Mouse (Mus musculus) embryonic stem cell, embryonic (primary cell): ENCODE results near the gene Ttll1.

ENCODE experiments used
- CTCF ChIA-PET, 4 experiments: fragments of 300-600 bp in 2 of 4; fragments of 350-600 bp in 2 of 4; sonication (Branson Sonifier 250); formaldehyde crosslinking; loops; one replicate each; lab custom pipeline; 2022; ENCODE audit warnings: inconsistent platforms in 2 of 4; lab: Charles Lee
- POLR2A ChIA-PET, 4 experiments: fragments of 300-600 bp in 2 of 4; fragments of 350-600 bp in 2 of 4; sonication (Branson Sonifier 250); formaldehyde crosslinking; loops; one replicate each; lab custom pipeline; 2022; ENCODE audit warnings: antibody characterized with exemption in 4 of 4, inconsistent platforms in 1 of 4; lab: Charles Lee

The Ttll1 gene

DNA sequence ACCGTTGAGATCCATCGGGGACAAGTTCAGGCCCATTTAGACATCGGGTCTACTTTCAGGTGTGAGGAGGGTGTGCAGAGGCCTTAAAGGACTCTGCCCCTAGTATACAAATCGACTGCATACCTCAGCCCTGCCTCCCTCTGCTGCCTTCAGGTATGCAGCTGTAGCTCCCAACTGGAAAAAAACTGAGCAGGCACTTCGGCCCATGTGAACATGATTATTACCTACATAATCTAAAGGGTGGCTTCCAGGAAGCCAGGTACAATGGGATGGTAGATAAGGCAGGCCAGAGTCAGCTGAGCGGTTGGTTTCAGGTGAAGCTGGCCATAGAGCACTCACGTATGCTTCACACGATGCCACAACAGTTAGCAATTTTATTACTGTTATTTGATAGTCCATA lies 48.3 kb downstream of the Ttll1 start:
- ChIA-PET CTCF (interaction anchor here in 2 of 4 experiments (0.6 to 1.0 kb wide), 2 partner anchors 21 to 40 kb away, joined by 4 to 8 read pairs; no protein-coding TSS in a partner anchor), POLR2A (interaction anchor here in 2 of 4 experiments (1.0 to 3.7 kb wide), 7 partner anchors 9 to 647 kb away, joined by 3 to 46 read pairs (median 5); no protein-coding TSS in a partner anchor)

DNA sequence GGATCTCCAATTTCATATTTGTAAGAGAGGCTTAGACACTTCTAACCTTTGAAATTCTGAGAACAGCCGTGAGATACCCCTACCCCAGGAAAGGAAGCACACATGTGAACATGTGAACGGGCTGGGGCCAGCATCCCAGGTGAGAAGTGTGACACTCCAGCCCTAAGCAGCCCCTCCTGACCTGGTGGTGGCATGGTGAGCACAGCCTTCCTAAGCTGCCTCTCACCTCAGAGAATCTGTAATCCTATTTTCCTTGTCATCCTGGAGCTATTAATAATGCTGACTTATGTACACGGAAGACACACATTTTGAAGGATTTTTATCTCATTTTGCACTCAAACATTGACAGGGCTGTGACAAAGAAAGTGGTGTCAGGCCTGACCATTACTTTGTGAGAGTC lies 49.8 kb downstream of the Ttll1 start:
- CTCF ChIA-PET: interaction anchor here in 1 of 4 experiments (0.6 kb wide), 1 partner anchor 303 kb away, joined by 4 read pairs; no protein-coding TSS in a partner anchor
- POLR2A ChIA-PET: interaction anchor here in 2 of 4 experiments (1.0 to 1.1 kb wide), 4 partner anchors 13 to 51 kb away, joined by 3 read pairs; no protein-coding TSS in a partner anchor

DNA sequence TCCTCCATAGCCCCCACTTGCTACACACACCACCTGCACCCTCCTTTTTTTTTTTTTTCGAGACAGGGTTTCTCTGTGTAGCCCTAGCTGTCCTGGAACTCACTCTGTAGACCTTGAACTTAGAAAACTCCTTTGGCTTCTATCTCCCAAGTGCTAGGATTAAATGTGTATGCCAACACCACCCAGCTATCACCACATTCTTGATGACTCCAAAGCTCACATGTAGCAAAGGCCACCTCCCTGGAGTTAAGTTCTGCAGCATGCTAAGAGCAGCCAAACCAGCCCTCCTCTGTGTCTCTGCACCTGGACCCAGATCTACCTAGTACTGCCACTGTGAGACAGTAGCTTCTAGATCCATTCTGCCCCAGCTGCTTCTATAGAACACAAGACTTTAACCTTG lies 53.2 kb downstream of the Ttll1 start:
- CTCF ChIA-PET: interaction anchor here in 3 of 4 experiments (0.6 to 0.7 kb wide), 3 partner anchors 27 to 112 kb away, joined by 3 to 8 read pairs (median 4); no protein-coding TSS in a partner anchor
- POLR2A ChIA-PET: interaction anchor here in 3 of 4 experiments (0.6 to 4.1 kb wide), 11 partner anchors 10 to 866 kb away, joined by 3 to 13 read pairs (median 3); partner anchors contain the start of genes Poldip3 (in 2 of the 3) and Parvg (in 1 of the 3)

DNA sequence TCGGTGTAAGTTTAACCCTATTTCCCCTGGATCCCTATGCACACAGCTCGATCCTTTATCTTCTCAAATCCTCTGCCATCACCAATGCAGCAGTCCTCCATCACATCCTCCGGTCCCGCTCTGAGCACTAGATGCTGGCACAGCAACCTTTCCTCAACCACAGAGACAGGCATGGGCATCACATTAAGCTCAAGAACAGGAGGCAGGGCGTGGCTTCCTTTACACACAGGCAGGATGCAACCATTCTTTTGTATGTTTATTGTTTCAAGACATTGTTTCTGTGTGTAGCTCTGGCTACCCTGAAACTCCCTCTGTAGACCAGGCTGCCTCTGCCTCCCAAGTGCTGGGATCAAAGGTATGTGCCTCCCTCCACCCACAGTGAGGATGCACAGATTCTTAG lies 55.1 kb downstream of the Ttll1 start:
- CTCF ChIA-PET: interaction anchor here in 1 of 4 experiments (1.6 kb wide), 1 partner anchor 45 kb away, joined by 4 read pairs; no protein-coding TSS in a partner anchor

DNA sequence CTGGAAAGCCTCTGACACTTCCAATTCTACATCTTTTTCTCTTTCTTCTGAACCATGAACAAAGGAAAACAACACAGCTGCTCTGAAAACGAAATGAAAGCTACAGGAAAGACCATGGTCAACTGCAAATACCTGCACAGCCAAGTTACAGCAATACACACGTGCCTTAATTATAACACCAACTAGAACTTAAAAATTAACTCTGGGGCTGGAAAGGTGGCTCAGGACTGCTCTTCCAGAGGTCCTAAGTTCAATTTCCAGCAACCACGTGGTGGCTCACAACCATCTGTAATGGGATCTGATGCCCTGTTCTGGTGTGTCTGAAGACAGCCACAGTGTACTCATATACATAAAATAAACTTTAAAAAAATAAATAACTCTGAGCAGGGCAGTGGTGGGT lies 55.7 kb downstream of the Ttll1 start:
- CTCF ChIA-PET: interaction anchor here in 1 of 4 experiments (1.6 kb wide), 1 partner anchor 45 kb away, joined by 4 read pairs; no protein-coding TSS in a partner anchor
- POLR2A ChIA-PET: interaction anchor here in 3 of 4 experiments (0.8 to 7.9 kb wide), 10 partner anchors 8 to 95 kb away, joined by 3 to 67 read pairs (median 6); partner anchors contain the start of gene Pacsin2 (in 1 of the 3)

More for the DNA sequence above, 55.1 kb downstream of the Ttll1 start:
- POLR2A ChIA-PET: interaction anchor here in 3 of 4 experiments (0.6 to 7.9 kb wide), 16 partner anchors 9 to 713 kb away, joined by 3 to 67 read pairs (median 5); partner anchors contain the start of genes Pacsin2 (in 3 of the 3) and Poldip3 (in 1 of the 3)

DNA sequence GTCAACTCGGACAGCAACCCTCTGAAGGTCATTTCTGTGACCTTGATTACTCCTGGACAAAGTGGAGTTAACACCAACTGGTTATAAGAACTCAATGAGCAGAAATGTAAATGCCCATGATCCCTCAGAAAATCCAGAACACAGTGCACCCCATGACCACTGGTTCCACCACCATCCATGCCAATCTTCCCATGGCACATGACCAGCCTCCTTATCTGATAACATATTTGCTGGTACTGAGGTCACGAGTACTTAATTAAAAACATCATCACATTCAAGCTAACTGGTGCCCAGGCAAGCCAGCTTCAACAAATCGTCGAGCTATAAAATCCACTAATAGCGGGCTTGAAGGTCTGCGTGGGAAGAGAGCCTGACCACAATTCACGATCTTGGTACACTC lies 56.3 kb downstream of the Ttll1 start:
- POLR2A ChIA-PET: interaction anchor here (1.0 to 7.9 kb wide), 8 partner anchors 7 to 22 kb away, joined by 4 to 67 read pairs (median 7); partner anchors contain the start of gene Pacsin2 (in 2 of the 4)
- CTCF ChIA-PET: interaction anchor here in 2 of 4 experiments (0.6 to 2.0 kb wide), 2 partner anchors 10 to 11 kb away, joined by 3 to 5 read pairs; partner anchors contain the start of gene Pacsin2 (in 1 of the 2)

DNA sequence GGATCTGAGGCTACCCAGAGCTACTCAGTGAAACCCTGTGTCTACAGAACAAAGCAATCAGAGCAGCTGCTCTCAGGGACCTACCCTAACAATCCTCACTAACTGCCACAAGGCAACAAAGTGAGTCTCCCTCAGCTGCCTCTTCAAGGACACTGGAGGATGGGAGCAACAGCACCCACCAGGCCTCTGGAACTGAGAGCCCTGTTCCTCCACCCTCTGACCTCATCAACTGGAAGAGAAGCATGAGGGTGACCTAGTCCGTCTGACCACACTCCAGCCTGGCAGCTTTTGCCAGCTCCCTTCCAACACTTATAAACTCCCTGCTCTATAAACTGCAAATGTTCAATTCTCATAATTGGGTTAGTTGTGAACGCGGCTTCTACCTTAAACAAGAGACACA lies 56.8 kb downstream of the Ttll1 start:
- ChIA-PET CTCF (interaction anchor here in 2 of 4 experiments (0.6 to 2.0 kb wide), 2 partner anchors 10 kb away, joined by 3 to 5 read pairs; partner anchors contain the start of gene Pacsin2 (in 1 of the 2)), POLR2A (interaction anchor here (0.7 to 7.9 kb wide), 13 partner anchors 9 to 304 kb away, joined by 3 to 67 read pairs (median 4); partner anchors contain the start of gene Pacsin2 (in 4 of the 4))

DNA sequence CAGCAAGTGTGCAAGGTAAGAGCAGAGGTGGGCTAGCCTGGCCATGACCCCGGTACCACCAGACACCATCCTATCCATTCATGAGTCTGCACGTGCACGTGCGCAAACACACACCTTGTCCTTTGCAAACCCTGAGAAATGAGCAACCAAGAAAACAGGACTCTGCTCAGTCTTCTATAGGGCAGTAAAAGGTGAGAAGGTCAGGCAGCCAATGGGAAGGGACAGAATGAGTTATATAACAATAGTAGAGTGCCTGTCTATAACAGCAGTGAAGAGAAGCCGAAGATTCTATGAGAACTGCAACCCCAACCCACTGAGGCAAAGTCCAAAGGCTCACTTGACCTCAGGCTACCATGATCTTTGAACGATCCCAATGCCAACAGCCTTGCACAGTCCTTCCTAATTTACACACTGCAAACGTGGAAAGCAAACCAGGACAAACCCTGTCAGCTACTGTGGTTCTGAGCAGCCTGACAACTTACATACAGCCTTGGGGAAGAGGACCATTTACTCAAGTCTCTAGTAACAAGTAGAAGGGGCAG lies 58.4 kb downstream of the Ttll1 start:
- POLR2A ChIA-PET: interaction anchor here in 3 of 4 experiments (0.6 to 7.9 kb wide), 14 partner anchors 8 to 630 kb away, joined by 3 to 67 read pairs (median 3); partner anchors contain the start of genes Pacsin2 (in 2 of the 3) and Poldip3 (in 1 of the 3)

DNA sequence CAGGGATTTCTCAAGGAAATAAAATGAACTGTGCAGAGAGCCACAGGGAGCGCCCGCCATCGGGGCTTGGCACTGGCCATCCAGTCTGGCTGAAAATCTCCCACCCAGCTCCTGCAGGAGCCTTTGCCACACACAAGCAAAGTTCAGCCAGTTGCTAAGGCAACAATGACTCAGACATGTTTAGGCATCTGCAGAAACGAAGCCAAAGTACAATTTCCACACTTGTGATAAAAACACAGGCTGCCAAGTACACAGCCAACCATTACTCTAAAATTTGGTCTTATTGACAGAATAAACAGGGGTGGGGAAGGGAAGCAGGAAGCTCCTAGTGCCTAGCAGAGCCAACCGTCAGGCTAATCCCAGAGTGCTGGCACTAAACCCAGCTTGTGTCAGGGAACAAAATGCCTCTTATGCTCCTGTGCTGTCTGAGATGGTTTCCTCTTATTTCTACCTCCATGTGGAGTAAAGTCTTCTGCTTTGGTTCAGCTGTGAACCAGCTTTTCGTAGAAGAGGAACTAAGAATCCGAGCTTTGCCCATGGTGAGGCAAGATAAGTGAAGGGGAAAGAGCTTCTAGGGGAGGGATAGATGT lies 59.0 kb downstream of the Ttll1 start:
- CTCF ChIA-PET: interaction anchor here in 2 of 4 experiments (0.5 to 0.7 kb wide), 2 partner anchors 36 to 116 kb away, joined by 3 read pairs; no protein-coding TSS in a partner anchor

More for the DNA sequence above, 58.4 kb downstream of the Ttll1 start:
- CTCF ChIA-PET: no interaction called here

DNA sequence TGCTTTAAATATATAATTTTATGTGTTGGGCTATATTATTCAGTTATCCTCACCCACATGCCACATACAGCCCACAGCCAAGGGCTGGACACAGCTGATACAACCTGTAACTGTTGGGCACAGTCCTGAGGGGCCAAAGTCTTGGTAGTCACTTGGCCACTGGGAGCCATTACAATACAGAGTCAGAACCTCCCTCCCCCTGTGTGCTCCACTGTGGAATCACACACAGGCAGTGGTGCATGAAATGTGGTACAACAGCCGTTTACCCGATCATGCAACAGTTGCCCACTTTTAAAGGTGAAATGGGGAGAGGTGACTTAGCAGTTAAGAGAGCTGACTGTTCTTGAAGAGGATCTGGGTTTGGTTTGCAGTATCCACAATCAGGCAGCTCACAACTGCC lies 60.7 kb downstream of the Ttll1 start:
- ChIA-PET POLR2A (interaction anchor here in 3 of 4 experiments (0.7 to 7.9 kb wide), 7 partner anchors 12 to 301 kb away, joined by 3 to 67 read pairs (median 5); partner anchors contain the start of genes Pacsin2 (in 2 of the 3) and Poldip3 (in 1 of the 3)), CTCF (interaction anchor here in 2 of 4 experiments (0.6 to 0.7 kb wide), 2 partner anchors 50 to 606 kb away, joined by 3 read pairs; no protein-coding TSS in a partner anchor)

More for the DNA sequence above, 59.0 kb downstream of the Ttll1 start:
- POLR2A ChIA-PET: interaction anchor here in 3 of 4 experiments (0.6 to 7.9 kb wide), 12 partner anchors 11 to 303 kb away, joined by 3 to 67 read pairs (median 4); partner anchors contain the start of genes Pacsin2 (in 3 of the 3) and Poldip3 (in 1 of the 3)

DNA sequence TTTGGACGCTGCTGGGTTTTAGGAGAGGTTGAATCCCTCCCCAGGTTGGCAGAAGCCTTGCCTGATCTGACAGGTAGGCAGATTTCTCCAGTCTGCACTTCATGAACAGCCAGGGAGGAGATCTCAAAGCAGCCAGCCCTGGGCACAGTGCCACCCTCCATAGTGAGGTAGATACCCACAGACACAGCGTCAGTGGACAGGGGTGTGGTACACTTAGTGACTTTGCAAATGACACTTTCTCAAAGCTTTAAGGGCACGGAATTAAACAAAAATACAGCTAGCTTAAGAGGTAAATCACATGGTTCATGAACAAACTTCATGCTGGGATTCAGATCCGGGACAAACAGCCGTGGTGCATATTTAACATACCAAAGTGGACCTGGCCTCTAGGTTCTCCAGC lies 62.0 kb downstream of the Ttll1 start:
- POLR2A ChIA-PET: interaction anchor here in 1 of 4 experiments (1.5 to 1.9 kb wide), 2 partner anchors 12 to 16 kb away, joined by 3 to 11 read pairs; partner anchors contain the start of gene Pacsin2
- CTCF ChIA-PET: interaction anchor here in 1 of 4 experiments (1.3 kb wide), 1 partner anchor 52 kb away, joined by 6 read pairs; no protein-coding TSS in a partner anchor

DNA sequence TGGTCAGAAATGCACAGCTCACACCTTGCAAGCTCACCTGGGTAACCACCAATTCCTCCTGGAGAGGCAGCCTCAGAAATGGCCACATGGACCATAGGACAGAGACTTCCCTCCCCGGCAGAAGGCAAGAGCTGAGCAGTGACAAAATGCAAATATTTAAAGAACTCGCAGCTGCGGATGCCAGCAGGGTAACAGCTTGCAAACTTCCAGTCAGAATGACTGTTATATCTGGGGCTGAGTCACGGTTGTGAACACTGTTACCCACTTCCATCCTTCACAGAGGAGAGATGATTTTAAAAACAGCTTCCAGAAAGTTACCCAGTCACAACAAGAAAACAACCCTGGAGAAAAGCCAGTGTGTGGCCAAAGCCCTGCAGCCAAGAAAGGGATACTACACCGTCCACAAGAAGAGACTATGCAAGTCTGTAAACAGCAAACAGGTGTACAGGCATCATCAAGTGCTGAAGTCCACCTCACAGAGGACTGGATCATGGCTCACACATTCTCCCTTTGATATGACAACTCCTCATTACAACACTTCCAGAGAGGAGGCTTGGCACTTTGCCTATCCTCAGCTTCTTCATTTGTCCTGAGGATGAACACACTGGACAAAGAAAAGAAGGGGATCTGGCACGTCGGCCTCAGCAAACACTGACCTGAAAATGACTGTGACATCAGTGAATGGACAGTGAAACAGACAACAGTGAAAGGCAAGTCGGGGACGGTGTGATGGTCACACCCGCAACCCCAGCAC lies 62.7 kb downstream of the Ttll1 start:
- CTCF ChIA-PET: interaction anchor here in 1 of 4 experiments (0.6 to 1.5 kb wide), 4 partner anchors 49 to 79 kb away, joined by 3 to 6 read pairs (median 3); no protein-coding TSS in a partner anchor
- POLR2A ChIA-PET: interaction anchor here in 2 of 4 experiments (0.7 to 2.7 kb wide), 8 partner anchors 8 to 299 kb away, joined by 3 to 13 read pairs (median 5); partner anchors contain the start of genes Pacsin2 (in 1 of the 2) and Poldip3 (in 1 of the 2)

DNA sequence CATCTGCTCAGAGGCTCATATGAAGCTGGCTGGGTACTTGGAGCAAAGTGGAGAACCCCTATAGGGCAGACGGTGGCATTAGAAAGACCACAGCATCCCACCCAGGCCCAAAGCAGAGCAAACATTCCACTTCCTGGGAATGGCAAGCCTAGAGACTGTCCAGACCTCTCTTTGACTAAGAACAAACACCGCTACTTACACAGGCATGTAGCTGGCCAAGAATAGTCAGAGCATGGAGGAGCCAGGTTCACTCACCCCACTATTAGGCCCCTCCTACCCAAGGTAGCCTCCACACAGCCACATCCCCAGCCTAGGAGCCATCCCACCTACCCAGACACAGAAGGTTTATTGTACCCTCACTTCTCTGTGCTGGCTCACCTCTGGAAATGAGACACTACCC lies 64.8 kb downstream of the Ttll1 start:
- ChIA-PET POLR2A (interaction anchor here in 2 of 4 experiments (0.9 to 4.8 kb wide), 8 partner anchors 11 to 297 kb away, joined by 3 to 23 read pairs (median 4); partner anchors contain the start of genes Pacsin2 (in 2 of the 2) and Poldip3 (in 1 of the 2)), CTCF (interaction anchor here in 1 of 4 experiments (0.5 kb wide), 1 partner anchor 64 kb away, joined by 3 read pairs; no protein-coding TSS in a partner anchor)

DNA sequence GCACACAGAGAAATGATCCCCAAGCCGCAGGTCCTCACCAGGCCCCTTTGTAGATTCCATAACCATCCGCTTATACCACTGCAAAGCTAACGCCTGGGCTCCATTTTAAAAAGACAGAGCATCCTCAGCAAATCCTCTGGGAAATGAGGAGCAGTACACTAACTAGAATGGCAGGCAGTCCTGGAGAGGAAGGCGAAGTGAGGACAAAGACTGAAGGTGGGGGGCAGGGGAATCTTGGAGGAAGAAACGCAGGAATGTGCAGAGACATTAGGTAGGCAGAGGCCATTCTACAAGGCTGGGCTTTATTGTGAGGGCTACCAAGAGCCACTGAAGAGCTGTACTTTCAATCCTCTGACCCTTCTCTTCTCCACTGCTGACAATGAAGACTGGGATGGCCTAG lies 65.3 kb downstream of the Ttll1 start:
- ChIA-PET POLR2A (interaction anchor here (0.6 to 4.8 kb wide), 13 partner anchors 10 to 1332 kb away, joined by 3 to 23 read pairs (median 4); partner anchors contain the start of genes Pacsin2 (in 2 of the 4) and Poldip3 (in 1 of the 4)), CTCF (interaction anchor here in 3 of 4 experiments (1.2 to 1.4 kb wide), 3 partner anchors 9 to 1147 kb away, joined by 3 to 4 read pairs (median 3); no protein-coding TSS in a partner anchor)

DNA sequence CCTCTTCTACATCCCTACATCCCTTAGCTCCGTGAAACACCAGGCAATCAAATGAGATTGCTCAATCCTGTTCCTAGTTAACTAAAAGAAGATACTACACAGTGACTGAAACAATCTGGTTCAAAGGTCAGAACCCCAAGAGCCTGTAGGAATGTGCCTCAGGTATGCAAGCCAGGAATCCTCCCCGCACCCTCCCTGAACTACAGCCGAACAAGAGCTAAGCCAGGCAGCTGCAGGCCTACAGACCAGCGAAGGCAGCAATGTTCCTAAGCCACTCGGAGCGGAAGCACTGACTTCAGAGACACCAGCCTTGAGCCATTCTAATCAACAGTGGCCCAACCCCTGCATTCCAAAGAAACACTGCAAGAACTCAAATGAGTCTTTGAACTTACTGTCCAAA lies 66.3 kb downstream of the Ttll1 start:
- CTCF ChIA-PET: interaction anchor here (0.5 to 1.4 kb wide), 7 partner anchors 8 to 1146 kb away, joined by 3 to 6 read pairs (median 4); no protein-coding TSS in a partner anchor

DNA sequence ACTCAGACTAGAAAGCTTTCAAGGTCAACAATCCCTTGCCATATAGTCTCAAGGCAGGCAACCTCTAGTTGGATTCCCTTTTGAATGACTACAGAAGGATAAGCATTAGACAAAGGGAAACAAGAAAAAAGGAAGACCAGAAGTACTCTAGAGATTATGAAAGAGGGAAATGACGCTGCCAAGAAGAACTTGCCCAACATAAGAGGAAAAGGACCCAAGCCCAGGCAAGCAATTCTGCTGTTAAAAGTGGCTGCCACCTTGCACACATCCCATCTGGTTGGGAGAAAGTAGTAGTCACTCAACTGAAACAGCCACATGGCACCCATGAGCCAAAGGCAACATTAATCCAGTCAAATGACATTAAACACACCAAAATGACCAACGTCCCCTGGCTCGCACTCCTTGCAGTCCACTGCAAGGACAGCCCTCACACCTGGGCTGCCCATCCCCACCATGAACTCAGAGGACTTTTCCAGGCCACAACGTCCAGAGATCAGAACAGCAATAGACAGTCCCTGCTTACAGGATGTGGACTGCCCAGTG lies 68.1 kb downstream of the Ttll1 start:
- ChIA-PET CTCF (no interaction called here), POLR2A (interaction anchor here in 2 of 4 experiments (1.0 to 4.8 kb wide), 6 partner anchors 10 to 22 kb away, joined by 3 to 24 read pairs (median 8); partner anchors contain the start of gene Pacsin2 (in 2 of the 2))

More for the DNA sequence above, 66.3 kb downstream of the Ttll1 start:
- POLR2A ChIA-PET: interaction anchor here in 3 of 4 experiments (0.5 to 4.8 kb wide), 30 partner anchors 9 to 361 kb away, joined by 3 to 24 read pairs (median 4); partner anchors contain the start of genes Pacsin2 (in 3 of the 3) and Poldip3 (in 1 of the 3)
